Mouse (Mus musculus): ENCODE results near the gene Rgl2. TPM values are rescaled to one million over a fixed set of nuclear protein-coding genes. Genes with fewer than 3 reads are reported as not detected.

Rgl2 gene
- total RNA-seq, 1 experiment, result 65.8 TPM

- Histone ChIP-seq H3K4me3 (ENCODE audit: insufficient read depth in 1 of 2, low read depth in 1 of 2, low read length in 2 of 2, poor library complexity in 1 of 2, severe bottlenecking in 1 of 2) (peak overlapping the region in 1 of 2 experiments; percentile 12; a peak in 1 of 4 replicates), H3K9me3 (ENCODE audit: control insufficient read depth, insufficient read depth, low read depth, low read length) (no peaks in the 10 kb centered on the region), H3K4me1 (ENCODE audit: control insufficient read depth in 2 of 2, insufficient read depth in 2 of 2, low read length in 2 of 2, poor library complexity in 1 of 2) (peaks cover 0 to 14% of the 10 kb centered on the region in 2 experiments; a peak in 1 of 4 replicates), H3K36me3 (ENCODE audit: control insufficient read depth, insufficient read depth, low read length, poor library complexity, severe bottlenecking) (peaks cover 9% of the 10 kb centered on the region; the same call in 1 of the 2 replicates), H3K9ac (ENCODE audit: insufficient read depth, low read depth, low read length, poor library complexity, severe bottlenecking) (0 out of 2 replicates have a peak overlapping the region, but pooled peaks have one; percentile 33), H3K27ac (ENCODE audit: insufficient read depth, low read depth, low read length, poor library complexity, severe bottlenecking) (no peak overlapping the region)
- in situ Hi-C loops (cut with MboI; ENCODE audit: low sequenced_read_pairs in 2 of 2, unreplicated experiment in 2 of 2), result no loop called here
- DNase-seq (ENCODE audit: low read depth, low spot score), result no peak
- TF ChIP-seq ZC3H11A (IDR thresholded peaks at IDR 0.05; ENCODE audit: borderline replicate concordance, low read depth, low read length) (peak; percentile 51), ZNF384 (IDR thresholded peaks at IDR 0.05; ENCODE audit: low read depth, low read length) (0 out of 2 replicates have a peak, but pooled peaks have one; percentile 16), MAFK (IDR thresholded peaks at IDR 0.05; ENCODE audit: insufficient read depth, low read depth, low read length) (no peak)
Measured at GRCm38 (mm10) chr17:33926207-33926932, 3.0 kb upstream of the Rgl2 start.

- H3K9ac ChIP-seq (ENCODE audit: insufficient read depth, low read depth, low read length, poor library complexity, severe bottlenecking), result peak overlapping the region; percentile 86; the same call in 1 of the 2 replicates
- no peak for TF ChIP-seq ZC3H11A (IDR thresholded peaks at IDR 0.05; ENCODE audit: borderline replicate concordance, low read depth, low read length)
- no peak for TF ChIP-seq ZNF384 (IDR thresholded peaks at IDR 0.05; ENCODE audit: low read depth, low read length)
- no peak for TF ChIP-seq MAFK (IDR thresholded peaks at IDR 0.05; ENCODE audit: insufficient read depth, low read depth, low read length)
- no peak for TF ChIP-seq CHD2 (IDR thresholded peaks at IDR 0.05; ENCODE audit: low read depth, low read length)
- no peak for TF ChIP-seq HCFC1 (IDR thresholded peaks at IDR 0.05; ENCODE audit: borderline replicate concordance, insufficient read depth, low read length)
- no peak overlapping the region for H3K27ac ChIP-seq (ENCODE audit: insufficient read depth, low read depth, low read length, poor library complexity, severe bottlenecking)
- no peak for DNase-seq (ENCODE audit: low read depth, low spot score)
- peak overlapping the region; percentile 74 to 75 for H3K4me3 ChIP-seq (ENCODE audit: insufficient read depth in 1 of 2, low read depth in 1 of 2, low read length in 2 of 2, poor library complexity in 1 of 2, severe bottlenecking in 1 of 2)
- H3K9me3 ChIP-seq (ENCODE audit: control insufficient read depth, insufficient read depth, low read depth, low read length), result no peaks in the 10 kb centered on the region
- in situ Hi-C loops (cut with MboI; ENCODE audit: low sequenced_read_pairs in 2 of 2, unreplicated experiment in 2 of 2), result no loop called here
- H3K4me1 ChIP-seq (ENCODE audit: control insufficient read depth in 2 of 2, insufficient read depth in 2 of 2, low read length in 2 of 2, poor library complexity in 1 of 2), result peaks cover 0 to 20% of the 10 kb centered on the region in 2 experiments; a peak in 1 of 4 replicates
- H3K36me3 ChIP-seq (ENCODE audit: control insufficient read depth, insufficient read depth, low read length, poor library complexity, severe bottlenecking), result peaks cover 14% of the 10 kb centered on the region; the same call in 1 of the 2 replicates
Measured at GRCm38 (mm10) chr17:33928251-33928947, 944 bp upstream of the Rgl2 start.

- peaks cover 22% of the 10 kb centered on the region for H3K36me3 ChIP-seq (ENCODE audit: control insufficient read depth, insufficient read depth, low read length, poor library complexity, severe bottlenecking)
- H3K9me3 ChIP-seq (ENCODE audit: control insufficient read depth, insufficient read depth, low read depth, low read length), result no peaks in the 10 kb centered on the region
- H3K4me1 ChIP-seq (ENCODE audit: control insufficient read depth in 2 of 2, insufficient read depth in 2 of 2, low read length in 2 of 2, poor library complexity in 1 of 2), result peaks cover 0 to 30% of the 10 kb centered on the region in 2 experiments; a peak in 1 of 4 replicates
- peak overlapping the region; percentile 71 for H3K9ac ChIP-seq (ENCODE audit: insufficient read depth, low read depth, low read length, poor library complexity, severe bottlenecking)
- H3K27ac ChIP-seq (ENCODE audit: insufficient read depth, low read depth, low read length, poor library complexity, severe bottlenecking), result peak overlapping the region; percentile 48
- peak overlapping the region; percentile 74 to 75 for H3K4me3 ChIP-seq (ENCODE audit: insufficient read depth in 1 of 2, low read depth in 1 of 2, low read length in 2 of 2, poor library complexity in 1 of 2, severe bottlenecking in 1 of 2)
- in situ Hi-C loops (cut with MboI; ENCODE audit: low sequenced_read_pairs in 2 of 2, unreplicated experiment in 2 of 2), result no loop called here
- DNase-seq (ENCODE audit: low read depth, low spot score), result peak; percentile 78
- TF ChIP-seq ZNF384 (IDR thresholded peaks at IDR 0.05; ENCODE audit: low read depth, low read length) (no peak), HCFC1 (IDR thresholded peaks at IDR 0.05; ENCODE audit: borderline replicate concordance, insufficient read depth, low read length) (0 out of 2 replicates have a peak, but pooled peaks have one; percentile 48)
Measured at GRCm38 (mm10) chr17:33930280-33931158, 1.2 kb downstream of the Rgl2 start.

GRCm38 (mm10) chr17:33931159-33931866 lies 2.0 kb downstream of the Rgl2 start:
- no peaks in the 10 kb centered on the region for H3K9me3 ChIP-seq (ENCODE audit: control insufficient read depth, insufficient read depth, low read depth, low read length)
- H3K4me1 ChIP-seq (ENCODE audit: control insufficient read depth in 2 of 2, insufficient read depth in 2 of 2, low read length in 2 of 2, poor library complexity in 1 of 2), result peaks cover 0 to 26% of the 10 kb centered on the region in 2 experiments; a peak in 1 of 4 replicates
- TF ChIP-seq CHD2 (IDR thresholded peaks at IDR 0.05; ENCODE audit: low read depth, low read length) (no peak), HCFC1 (IDR thresholded peaks at IDR 0.05; ENCODE audit: borderline replicate concordance, insufficient read depth, low read length) (no peak), ZNF384 (IDR thresholded peaks at IDR 0.05; ENCODE audit: low read depth, low read length) (no peak), ZC3H11A (IDR thresholded peaks at IDR 0.05; ENCODE audit: borderline replicate concordance, low read depth, low read length) (no peak), MAFK (IDR thresholded peaks at IDR 0.05; ENCODE audit: insufficient read depth, low read depth, low read length) (no peak)
- no peak for DNase-seq (ENCODE audit: low read depth, low spot score)
- in situ Hi-C loops (cut with MboI; ENCODE audit: low sequenced_read_pairs in 2 of 2, unreplicated experiment in 2 of 2), result no loop called here
- H3K4me3 ChIP-seq (ENCODE audit: insufficient read depth in 1 of 2, low read depth in 1 of 2, low read length in 2 of 2, poor library complexity in 1 of 2, severe bottlenecking in 1 of 2), result peak overlapping the region; percentile 74 to 75
- peaks cover 22% of the 10 kb centered on the region for H3K36me3 ChIP-seq (ENCODE audit: control insufficient read depth, insufficient read depth, low read length, poor library complexity, severe bottlenecking)
- H3K27ac ChIP-seq (ENCODE audit: insufficient read depth, low read depth, low read length, poor library complexity, severe bottlenecking), result peak overlapping the region; percentile 41
- peak overlapping the region; percentile 71 for H3K9ac ChIP-seq (ENCODE audit: insufficient read depth, low read depth, low read length, poor library complexity, severe bottlenecking)
